Mouse (Mus musculus) liver, embryonic 15.5 days (tissue): ENCODE measurements at regions not wholly inside any gene's neighbourhood (a gene's known extent, or its start where the extent isn't known, plus 50 kb on each side); places are given as distances from the start of the nearest gene placed in this dataset.

ENCODE experiments used
- ATAC-seq: fragments of 200-750 bp; cut with Nextera tagmentation; 2 replicates; pipeline ENCODE4 v1.8.0; 2017; ENCODE audit warnings: moderate number of reproducible peaks, mild to moderate bottlenecking, moderate library complexity; ENCODE audit not compliant: insufficient read depth
- H3K27ac ChIP-seq: fragments of 300-500 bp; sonication (generic); replicated peaks from 2 replicates; pipeline ENCODE4 v1.5.1; 2015; ENCODE audit warnings: mild to moderate bottlenecking, inconsistent platforms
- H3K27me3 ChIP-seq: fragments of 300-500 bp; sonication (generic); 2 replicates; pipeline ENCODE4 v1.6.1; 2015; ENCODE audit warnings: mild to moderate bottlenecking, inconsistent platforms
- H3K36me3 ChIP-seq: fragments of 300-500 bp; sonication (generic); replicated peaks from 2 replicates; pipeline ENCODE4 v1.6.1; 2015; ENCODE audit warnings: moderate library complexity, mild to moderate bottlenecking, inconsistent platforms
- H3K4me1 ChIP-seq: fragments of 300-500 bp; sonication (generic); replicated peaks from 2 replicates; pipeline ENCODE4 v1.6.1; 2015; ENCODE audit warnings: inconsistent platforms
- H3K4me2 ChIP-seq: fragments of 300-500 bp; sonication (generic); 2 replicates; pipeline ENCODE4 v1.6.1; 2015; ENCODE audit warnings: moderate library complexity, mild to moderate bottlenecking, inconsistent platforms
- H3K4me3 ChIP-seq: fragments of 300-500 bp; sonication (generic); replicated peaks from 2 replicates; pipeline ENCODE4 v1.5.1; 2015; ENCODE audit warnings: mild to moderate bottlenecking, inconsistent platforms
- H3K9ac ChIP-seq: fragments of 300-500 bp; sonication (generic); 2 replicates; pipeline ENCODE4 v1.6.1; 2015; ENCODE audit warnings: moderate library complexity, mild to moderate bottlenecking, inconsistent platforms
- H3K9me3 ChIP-seq: fragments of 300-500 bp; sonication (generic); replicated peaks from 2 replicates; pipeline ENCODE4 v1.6.1; 2016; ENCODE audit warnings: inconsistent platforms
- WGBS: fragments of 180-500 bp; shearing (Covaris S2); methylation state at CpG from one replicate; pipeline ENCODE4 v1.1.7; 2015; ENCODE audit warnings: mixed read lengths; ENCODE audit not compliant: insufficient replicate concordance; 5-methylcytosine and 5-hydroxymethylcytosine counted together

DNA sequence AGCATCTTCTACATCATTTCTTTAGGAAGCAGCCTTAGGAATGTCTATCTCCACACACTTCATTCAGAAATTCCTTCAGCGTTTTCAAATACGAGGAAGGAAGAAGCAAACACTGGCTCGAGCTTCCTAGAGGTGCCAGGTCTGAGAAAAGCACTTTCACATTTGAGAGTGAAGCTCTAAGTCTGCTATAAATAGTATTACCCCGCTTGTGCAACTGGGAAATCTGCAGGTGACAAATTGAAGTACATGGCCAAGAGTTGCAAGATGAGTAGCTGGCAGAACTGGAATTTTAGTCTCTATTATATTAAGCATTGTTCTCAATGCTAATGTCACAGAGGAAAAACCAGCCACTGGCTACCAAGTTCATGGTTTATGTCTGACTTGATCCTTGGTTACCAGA lies 73.2 kb upstream of the Klf7 start:
- no peak overlapping the region for H3K4me2 ChIP-seq
- H3K27ac ChIP-seq = no peak overlapping the region
- H3K4me1 ChIP-seq = no peaks in the 10 kb centered on the region
- no peaks in the 10 kb centered on the region for H3K9me3 ChIP-seq
- 23% methylated on average over 4 of the region's 4 CpGs for WGBS
- no peak overlapping the region for H3K4me3 ChIP-seq
- H3K36me3 ChIP-seq = no peaks in the 10 kb centered on the region
- ATAC-seq = no peak
- H3K9ac ChIP-seq = no peak overlapping the region
- H3K27me3 ChIP-seq = no peaks in the 10 kb centered on the region

DNA sequence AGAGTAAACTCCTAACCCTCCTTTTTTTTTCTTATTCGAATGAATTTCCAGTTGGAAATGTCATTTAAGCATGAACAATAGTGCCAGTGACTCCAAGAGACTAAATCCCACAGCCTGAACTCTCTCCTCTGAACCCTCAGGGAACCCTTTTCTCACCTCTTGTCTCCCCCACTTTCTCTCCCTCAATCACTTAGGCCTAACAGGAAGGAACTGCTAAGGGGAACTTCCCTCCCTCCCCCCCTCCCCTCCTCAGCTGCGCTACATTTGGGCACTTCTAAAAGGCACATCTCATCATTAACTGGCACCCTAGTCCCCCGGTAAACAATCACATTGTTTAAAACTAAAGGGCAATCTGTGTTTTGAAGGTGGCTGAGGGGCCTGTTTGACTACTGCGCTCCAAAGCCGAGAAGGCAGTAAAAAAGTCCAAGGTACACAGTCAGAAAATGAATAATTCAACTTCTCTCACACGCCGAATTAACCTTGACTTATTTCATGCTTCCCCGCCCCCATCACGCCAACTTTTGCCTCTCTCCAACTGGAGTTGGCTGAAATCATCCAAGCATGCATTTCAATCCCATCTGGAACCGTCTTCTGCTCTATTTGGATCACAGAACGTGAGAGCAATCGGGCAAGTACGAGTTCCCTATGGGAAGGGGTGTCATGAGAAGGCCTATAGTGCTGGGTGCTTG lies 71.2 kb upstream of the Klf7 start:
- Histone ChIP-seq H3K27me3 (no peaks in the 10 kb centered on the region), H3K36me3 (no peaks in the 10 kb centered on the region), H3K4me3 (no peak overlapping the region), H3K4me1 (no peaks in the 10 kb centered on the region), H3K9ac (no peak overlapping the region), H3K27ac (no peak overlapping the region; the same call in 1 of the 2 replicates), H3K9me3 (no peaks in the 10 kb centered on the region), H3K4me2 (no peak overlapping the region)
- ATAC-seq = no peak
- 33% methylated on average over 13 of the region's 13 CpGs for WGBS

DNA sequence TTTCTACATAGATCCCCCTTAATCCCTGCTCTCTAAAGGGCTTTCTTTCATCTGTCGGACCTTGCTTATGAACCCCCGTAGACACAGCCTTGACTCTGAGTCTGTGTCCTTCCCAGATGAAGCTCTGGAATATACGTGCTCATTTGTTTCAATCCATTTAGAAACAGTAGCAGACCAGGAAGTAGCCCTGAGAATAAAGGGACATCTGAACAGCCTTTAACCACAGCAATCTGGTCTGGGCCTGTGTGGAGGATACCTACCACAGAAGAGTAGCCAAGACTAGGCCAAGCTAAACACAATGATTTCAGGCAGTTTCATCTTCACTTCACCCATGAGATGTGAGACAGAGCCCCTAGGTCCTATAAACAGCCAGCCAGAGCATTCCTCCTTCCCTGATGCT lies 70.7 kb upstream of the Klf7 start:
- WGBS = 48% methylated on average over 3 of the region's 3 CpGs
- Histone ChIP-seq H3K27me3 (no peaks in the 10 kb centered on the region), H3K4me2 (no peak overlapping the region), H3K27ac (no peak overlapping the region; the same call in 1 of the 2 replicates), H3K36me3 (no peaks in the 10 kb centered on the region), H3K4me1 (no peaks in the 10 kb centered on the region), H3K9ac (no peak overlapping the region), H3K9me3 (no peaks in the 10 kb centered on the region), H3K4me3 (no peak overlapping the region)
- no peak for ATAC-seq

DNA sequence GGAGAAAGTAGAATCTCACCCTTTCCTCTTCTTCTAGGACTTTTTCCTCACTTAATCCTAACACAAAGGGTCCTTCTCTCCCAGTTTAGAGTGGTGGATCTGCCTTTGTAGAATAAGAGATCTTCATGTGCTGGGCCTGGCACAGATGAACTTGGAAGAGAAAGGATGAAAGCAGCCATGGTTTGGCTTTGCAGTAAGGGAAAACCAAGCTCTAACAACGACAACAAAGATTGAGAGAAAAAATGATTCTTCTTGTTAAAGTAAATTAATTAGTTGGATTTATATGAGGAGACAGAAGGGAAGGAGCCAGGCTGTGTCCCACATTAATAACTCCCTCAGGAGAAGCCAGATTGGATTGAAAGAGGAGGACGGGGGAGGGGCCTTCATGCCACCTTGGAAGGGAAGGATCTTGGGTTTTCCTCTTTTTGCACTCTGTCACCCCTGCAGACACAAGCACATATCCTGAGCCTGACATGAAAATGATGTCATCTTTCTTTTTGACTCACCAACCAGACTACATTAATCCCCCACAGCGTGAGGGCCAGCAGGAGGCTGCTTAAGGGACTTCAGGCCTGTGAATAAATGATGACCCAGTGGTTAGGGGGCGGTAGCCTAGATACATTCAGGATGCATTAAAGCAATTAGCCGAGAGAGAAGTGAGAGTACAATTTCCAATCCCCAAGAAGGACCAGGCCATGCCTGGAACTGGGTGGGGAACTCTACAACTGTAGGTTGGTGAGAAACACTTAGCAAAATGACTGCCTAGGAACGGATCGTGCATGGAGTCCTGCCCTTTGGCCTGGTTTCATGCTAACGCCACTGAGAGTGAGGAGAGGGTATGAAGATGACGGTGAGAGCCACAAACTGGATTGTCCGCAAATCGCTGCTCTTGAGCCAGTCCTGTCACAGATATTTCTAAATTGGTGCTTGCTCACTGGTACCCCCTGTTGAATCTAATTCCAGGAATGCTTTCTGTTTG lies 69.4 kb upstream of the Klf7 start:
- no peak overlapping the region for H3K4me2 ChIP-seq
- H3K9ac ChIP-seq = no peak overlapping the region
- H3K36me3 ChIP-seq = no peaks in the 10 kb centered on the region
- WGBS = 56% methylated on average over 11 of the region's 11 CpGs
- no peaks in the 10 kb centered on the region for H3K9me3 ChIP-seq
- no peak overlapping the region for H3K27ac ChIP-seq
- H3K27me3 ChIP-seq = no peaks in the 10 kb centered on the region
- H3K4me1 ChIP-seq = no peaks in the 10 kb centered on the region
- ATAC-seq = no peak
- no peak overlapping the region for H3K4me3 ChIP-seq

DNA sequence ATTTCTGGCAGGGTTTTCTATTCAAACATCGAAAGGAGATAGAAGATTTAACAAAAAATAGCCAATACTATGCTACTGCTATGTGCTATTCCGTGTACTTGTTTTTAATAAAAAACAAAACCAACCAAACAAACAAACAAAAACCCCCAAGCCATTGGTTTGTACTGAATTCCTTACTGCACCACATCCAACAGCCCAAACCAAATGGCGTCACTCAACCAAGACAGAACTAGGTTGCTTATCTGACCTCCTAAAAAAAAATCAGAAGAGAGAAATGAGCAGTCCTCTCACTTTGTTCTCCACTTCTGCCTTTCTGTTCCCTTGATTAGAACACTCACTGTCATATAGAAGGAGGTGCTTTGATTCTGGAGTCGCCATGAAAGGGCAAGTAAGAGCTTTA lies 68.6 kb upstream of the Klf7 start:
- no peak overlapping the region for H3K4me3 ChIP-seq
- H3K4me2 ChIP-seq = no peak overlapping the region
- no peaks in the 10 kb centered on the region for H3K9me3 ChIP-seq
- H3K27ac ChIP-seq = no peak overlapping the region
- no peaks in the 10 kb centered on the region for H3K27me3 ChIP-seq
- WGBS = 54% methylated on average over 4 of the region's 4 CpGs
- no peaks in the 10 kb centered on the region for H3K36me3 ChIP-seq
- no peak overlapping the region for H3K9ac ChIP-seq
- no peaks in the 10 kb centered on the region for H3K4me1 ChIP-seq
- ATAC-seq = no peak

DNA sequence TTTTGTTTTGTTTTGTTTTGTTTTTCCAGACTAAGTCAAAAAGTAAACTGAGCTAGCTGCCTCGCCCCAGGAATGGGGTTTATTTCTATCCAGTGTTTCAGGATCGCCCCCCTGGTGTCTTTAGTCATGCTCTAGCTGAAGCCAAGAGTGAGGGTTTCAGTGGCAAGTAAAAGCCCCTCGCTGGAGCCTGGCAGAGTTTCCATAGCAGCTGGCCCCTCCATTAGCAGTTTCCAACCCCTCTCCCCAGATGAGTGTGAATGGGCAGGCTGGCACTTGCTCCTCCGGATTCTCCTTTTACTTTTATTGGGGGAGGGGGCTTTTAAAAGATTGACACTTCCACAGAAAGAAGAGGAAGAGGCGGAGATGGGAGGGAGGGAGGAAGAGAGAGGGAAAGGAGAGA lies 68.0 kb upstream of the Klf7 start:
- Histone ChIP-seq H3K27me3 (no peaks in the 10 kb centered on the region), H3K4me1 (no peaks in the 10 kb centered on the region), H3K9ac (no peak overlapping the region), H3K9me3 (no peaks in the 10 kb centered on the region), H3K27ac (no peak overlapping the region), H3K4me2 (no peak overlapping the region), H3K4me3 (no peak overlapping the region), H3K36me3 (no peaks in the 10 kb centered on the region)
- ATAC-seq = no peak
- 17% methylated on average over 5 of the region's 5 CpGs for WGBS

DNA sequence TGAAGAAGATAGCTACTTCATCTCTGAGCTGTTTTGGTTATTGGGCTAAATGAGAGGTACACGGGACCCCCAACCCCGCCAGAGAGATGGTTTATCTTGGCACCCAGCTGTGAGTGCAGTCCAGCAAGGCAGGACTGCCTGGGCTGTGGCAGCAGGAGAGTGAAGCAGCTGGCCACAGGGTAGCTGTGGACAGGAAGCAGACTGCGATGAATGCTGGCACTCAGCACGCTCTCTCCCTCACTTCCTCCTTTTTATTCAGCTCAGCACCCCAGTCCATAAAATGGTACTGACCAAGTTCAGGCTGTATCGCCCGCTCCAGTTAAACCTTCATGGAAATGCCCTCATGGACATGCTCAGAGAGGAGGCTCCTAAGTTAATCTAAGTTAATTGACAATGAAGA lies 67.4 kb upstream of the Klf7 start:
- Histone ChIP-seq H3K27me3 (no peaks in the 10 kb centered on the region), H3K9me3 (no peaks in the 10 kb centered on the region), H3K36me3 (no peaks in the 10 kb centered on the region), H3K4me2 (no peak overlapping the region), H3K27ac (no peak overlapping the region), H3K4me3 (no peak overlapping the region), H3K4me1 (no peaks in the 10 kb centered on the region), H3K9ac (no peak overlapping the region)
- WGBS = 3% methylated on average over 6 of the region's 6 CpGs
- ATAC-seq = no peak

DNA sequence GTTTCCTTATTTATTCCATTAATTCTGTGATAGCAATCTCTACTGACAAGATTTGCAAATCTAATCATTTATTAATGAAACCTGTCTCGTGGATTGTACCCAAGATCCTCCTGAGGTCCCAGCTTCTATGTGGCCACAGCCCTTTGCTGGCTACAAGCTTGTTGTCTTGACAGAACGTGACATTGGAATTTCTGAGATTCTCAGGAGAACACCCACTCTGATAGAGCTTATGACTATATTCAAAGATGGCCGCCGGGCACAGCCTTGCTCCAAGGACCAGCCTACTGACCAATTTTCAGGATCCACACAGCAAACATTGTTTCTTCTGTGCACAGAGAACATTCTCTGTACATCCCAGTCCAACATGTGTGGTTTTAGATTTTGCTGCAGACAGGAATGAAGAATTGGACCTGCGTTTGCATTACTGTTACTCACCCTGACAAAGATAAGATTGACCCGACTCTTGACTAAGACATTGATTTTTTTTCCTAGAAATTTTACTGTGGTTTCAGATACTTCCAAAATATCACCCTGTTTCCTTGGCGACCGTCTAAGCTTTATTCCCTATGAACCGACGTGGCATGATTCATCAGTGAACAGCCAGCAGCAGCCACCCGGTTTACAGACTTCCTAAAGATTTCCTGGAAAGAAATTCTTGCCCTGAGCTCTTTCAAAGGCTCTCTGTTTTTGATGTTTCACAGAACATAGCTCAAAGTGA lies 65.9 kb upstream of the Klf7 start:
- Histone ChIP-seq H3K4me2 (no peak overlapping the region), H3K27ac (no peak overlapping the region), H3K4me3 (no peak overlapping the region), H3K9me3 (no peaks in the 10 kb centered on the region), H3K4me1 (no peaks in the 10 kb centered on the region), H3K9ac (no peak overlapping the region), H3K36me3 (no peaks in the 10 kb centered on the region), H3K27me3 (no peaks in the 10 kb centered on the region)
- WGBS = 56% methylated on average over 11 of the region's 11 CpGs
- ATAC-seq = no peak

DNA sequence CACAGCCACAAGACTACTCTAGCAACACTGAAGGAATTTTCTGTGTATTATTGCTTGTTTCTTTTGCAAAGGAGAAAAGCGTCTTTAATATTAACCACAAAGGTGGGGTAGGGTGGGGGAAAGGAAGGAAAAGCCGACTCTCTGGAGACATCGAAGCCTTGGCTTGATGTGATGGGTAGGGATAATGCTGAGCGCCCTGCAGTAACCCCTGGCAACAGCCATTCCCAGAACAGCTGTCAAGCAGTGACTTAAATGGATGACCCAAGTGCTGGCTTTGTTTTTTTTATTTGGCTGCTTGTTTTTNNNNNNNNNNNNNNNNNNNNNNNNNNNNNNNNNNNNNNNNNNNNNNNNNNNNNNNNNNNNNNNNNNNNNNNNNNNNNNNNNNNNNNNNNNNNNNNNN lies 51.6 kb upstream of the Klf7 start:
- Histone ChIP-seq H3K4me1 (no peaks in the 10 kb centered on the region), H3K27me3 (no peaks in the 10 kb centered on the region), H3K36me3 (no peaks in the 10 kb centered on the region), H3K9ac (no peak overlapping the region), H3K4me3 (no peak overlapping the region), H3K27ac (no peak overlapping the region), H3K9me3 (no peaks in the 10 kb centered on the region), H3K4me2 (no peak overlapping the region)
- WGBS = 54% methylated on average over 4 of the region's 4 CpGs
- no peak for ATAC-seq

DNA sequence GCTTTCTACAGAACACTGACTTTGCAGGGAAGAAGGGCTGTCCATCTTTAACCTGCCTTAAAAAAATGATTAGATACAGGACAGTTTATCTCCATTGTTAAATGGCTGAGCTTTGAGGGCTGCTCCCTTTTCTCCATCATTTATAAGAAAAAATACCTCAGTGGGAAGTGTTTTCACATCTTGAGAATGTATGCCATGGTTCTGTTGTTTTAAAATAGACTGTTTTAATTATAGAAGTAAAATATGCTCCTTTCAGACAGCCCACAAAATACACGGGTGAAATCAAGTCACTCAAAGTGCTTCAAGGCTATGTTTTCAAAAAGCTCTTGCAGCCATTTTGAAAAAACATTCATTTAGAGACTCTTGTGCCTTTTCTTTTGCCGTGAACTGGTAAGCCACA lies 50.0 kb upstream of the Klf7 start:
- ATAC-seq = no peak
- WGBS = 60% methylated on average over 2 of the region's 2 CpGs

More for the DNA sequence above, 50.0 kb upstream of the Klf7 start:
- no peak overlapping the region for H3K4me2 ChIP-seq
- no peaks in the 10 kb centered on the region for H3K9me3 ChIP-seq
- H3K27ac ChIP-seq = no peak overlapping the region
- no peak overlapping the region for H3K4me3 ChIP-seq
- no peaks in the 10 kb centered on the region for H3K4me1 ChIP-seq
- no peaks in the 10 kb centered on the region for H3K27me3 ChIP-seq
- no peaks in the 10 kb centered on the region for H3K36me3 ChIP-seq
- no peak overlapping the region for H3K9ac ChIP-seq
